Mouse (Mus musculus): ENCODE data around the gene Dcaf7. TPM values are rescaled to one million over a fixed set of nuclear protein-coding genes. Genes with fewer than 3 reads are reported as not detected.
A peak's percentile ranks its signal among the peaks of the same experiment; 100 is the strongest.

Dcaf7 gene
- polyA plus RNA-seq (2014; fragmentation: Nextera tagmentation; extraction: Ambion mirVana), result 50.5 and 51.8 TPM in 2 replicates

DNA sequence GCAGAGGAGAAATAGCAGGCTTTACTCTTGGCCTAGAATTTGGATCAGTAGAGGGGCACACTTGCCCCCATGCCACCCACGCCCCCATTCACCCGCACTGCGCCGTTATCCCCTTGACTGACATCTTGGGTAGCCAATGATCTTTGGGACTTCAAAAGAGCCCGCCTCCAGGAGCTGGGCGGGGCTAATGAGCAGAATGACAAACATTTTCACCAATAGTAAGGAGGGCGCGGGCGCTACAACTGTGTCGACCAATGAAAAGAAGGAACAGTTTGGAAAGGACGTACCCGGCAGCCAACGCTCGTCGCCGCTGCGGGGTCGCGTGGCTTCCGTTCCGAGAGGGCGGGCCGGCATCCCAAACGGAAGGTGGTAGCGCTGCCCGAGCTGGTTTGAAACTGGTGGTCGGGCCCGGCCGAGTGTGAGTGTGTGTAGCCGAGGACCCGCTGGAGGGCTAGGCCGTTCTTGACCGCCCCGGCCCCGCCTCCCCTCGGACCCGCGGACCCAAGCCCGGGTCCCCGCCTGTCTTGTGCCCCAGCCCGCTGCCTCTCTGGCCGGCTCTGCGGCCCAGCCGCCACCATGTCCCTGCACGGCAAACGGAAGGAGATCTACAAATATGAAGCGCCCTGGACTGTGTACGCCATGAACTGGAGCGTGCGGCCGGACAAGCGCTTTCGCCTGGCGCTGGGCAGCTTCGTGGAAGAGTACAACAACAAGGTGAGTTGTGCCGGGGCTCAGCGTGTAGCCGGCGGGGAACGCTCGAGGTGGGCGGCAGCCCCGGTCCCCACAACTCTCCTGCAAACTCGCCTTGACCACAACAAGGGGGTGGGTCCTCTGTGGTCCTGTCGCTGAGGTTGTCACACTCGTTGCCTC is at the start of gene Dcaf7:
Gene Dcaf7 (plus strand): TSS at position 325 of the 870 bp plus-strand sequence.
- Histone ChIP-seq H3K4me1 (ENCODE audit: control insufficient read depth, insufficient read depth, low read length) (peaks cover 11% of the 10 kb centered on the region), H3K36me3 (ENCODE audit: control insufficient read depth, insufficient read depth, low read length) (no peaks in the 10 kb centered on the region), H3K27ac (ENCODE audit: low read depth, low read length) (peak within 1 kb of the TSS; percentile 93), H3K4me2 (peak within 1 kb of the TSS; percentile 92), H3K4me3 (ENCODE audit: low read depth, low read length) (peak within 1 kb of the TSS; percentile 100), H3K9me3 (replicated peaks; ENCODE audit: control insufficient read depth, low read length) (no peaks in the 10 kb centered on the region), H3K9ac (ENCODE audit: low read depth, low read length) (peak within 1 kb of the TSS; percentile 90), H3K27me3 (ENCODE audit: control insufficient read depth, insufficient read depth, low read length) (no peaks in the 10 kb centered on the region)
- ATAC-seq (replicated peaks; ENCODE audit: insufficient number of reproducible peaks, low FRiP score, low TSS enrichment), result peak; percentile 98
- under 1% methylated on average over 64 of the region's 66 CpGs for WGBS (ENCODE audit: insufficient replicate concordance)

DNA sequence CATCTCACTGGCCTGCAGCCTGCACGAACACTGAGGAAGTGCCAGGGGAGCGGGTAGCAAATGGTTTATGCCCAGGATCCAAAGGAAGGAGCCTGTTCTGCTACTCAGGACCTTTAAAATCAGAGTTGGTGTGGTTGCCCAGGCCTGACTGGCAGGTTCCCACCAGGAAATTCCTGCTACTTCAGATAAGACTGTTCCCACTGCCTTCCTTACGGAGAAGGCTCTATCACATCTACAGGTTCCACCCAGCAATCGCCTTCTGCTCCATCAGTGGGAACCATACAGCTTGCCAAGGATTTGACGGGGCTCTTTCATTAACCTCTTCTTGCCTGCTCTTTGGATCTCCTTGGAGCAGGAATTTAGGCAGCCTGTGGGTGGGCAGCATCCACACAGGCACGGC is 49.2 kb upstream of the Dcaf7 start:
- Histone ChIP-seq H3K4me3 (ENCODE audit: low read depth, low read length) (no peak overlapping the region), H3K36me3 (ENCODE audit: control insufficient read depth, insufficient read depth, low read length) (no peaks in the 10 kb centered on the region), H3K9me3 (replicated peaks; ENCODE audit: control insufficient read depth, low read length) (no peaks in the 10 kb centered on the region), H3K27me3 (ENCODE audit: control insufficient read depth, insufficient read depth, low read length) (no peaks in the 10 kb centered on the region; the same call in 1 of the 2 replicates), H3K27ac (ENCODE audit: low read depth, low read length) (no peak overlapping the region), H3K9ac (ENCODE audit: low read depth, low read length) (no peak overlapping the region), H3K4me2 (no peak overlapping the region), H3K4me1 (ENCODE audit: control insufficient read depth, insufficient read depth, low read length) (no peaks in the 10 kb centered on the region)
- 58% methylated on average over 6 of the region's 6 CpGs for WGBS (ENCODE audit: insufficient replicate concordance)
- ATAC-seq (replicated peaks; ENCODE audit: insufficient number of reproducible peaks, low FRiP score, low TSS enrichment), result no peak

DNA sequence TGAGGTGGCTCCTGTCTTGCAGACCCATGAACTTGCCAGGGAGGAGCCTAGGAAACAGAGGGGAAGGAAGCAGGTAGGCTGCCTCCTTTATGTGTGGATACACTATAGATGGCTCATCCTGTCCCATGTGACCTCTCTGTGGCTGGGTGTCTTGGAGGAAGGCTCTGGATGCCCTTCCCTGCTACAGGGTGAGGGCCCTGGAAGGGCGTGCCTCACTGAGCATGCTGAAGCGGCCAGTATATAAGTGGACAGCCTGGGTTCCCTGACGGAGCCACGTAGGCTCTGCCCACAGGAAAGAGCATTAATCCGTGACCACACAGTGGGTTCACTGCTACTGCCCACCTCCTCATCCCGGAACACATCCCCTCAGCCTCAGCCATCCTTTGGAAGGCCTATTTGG is 47.2 kb upstream of the Dcaf7 start:
- no peaks in the 10 kb centered on the region for H3K4me1 ChIP-seq (ENCODE audit: control insufficient read depth, insufficient read depth, low read length)
- no peaks in the 10 kb centered on the region for H3K36me3 ChIP-seq (ENCODE audit: control insufficient read depth, insufficient read depth, low read length)
- no peaks in the 10 kb centered on the region; the same call in 1 of the 2 replicates for H3K27me3 ChIP-seq (ENCODE audit: control insufficient read depth, insufficient read depth, low read length)
- no peaks in the 10 kb centered on the region for H3K9me3 ChIP-seq (replicated peaks; ENCODE audit: control insufficient read depth, low read length)
- no peak for ATAC-seq (replicated peaks; ENCODE audit: insufficient number of reproducible peaks, low FRiP score, low TSS enrichment)
- WGBS (ENCODE audit: insufficient replicate concordance), result 76% methylated on average over 6 of the region's 6 CpGs
- H3K4me3 ChIP-seq (ENCODE audit: low read depth, low read length), result no peak overlapping the region
- H3K4me2 ChIP-seq, result no peak overlapping the region
- H3K27ac ChIP-seq (ENCODE audit: low read depth, low read length), result no peak overlapping the region
- no peak overlapping the region for H3K9ac ChIP-seq (ENCODE audit: low read depth, low read length)

DNA sequence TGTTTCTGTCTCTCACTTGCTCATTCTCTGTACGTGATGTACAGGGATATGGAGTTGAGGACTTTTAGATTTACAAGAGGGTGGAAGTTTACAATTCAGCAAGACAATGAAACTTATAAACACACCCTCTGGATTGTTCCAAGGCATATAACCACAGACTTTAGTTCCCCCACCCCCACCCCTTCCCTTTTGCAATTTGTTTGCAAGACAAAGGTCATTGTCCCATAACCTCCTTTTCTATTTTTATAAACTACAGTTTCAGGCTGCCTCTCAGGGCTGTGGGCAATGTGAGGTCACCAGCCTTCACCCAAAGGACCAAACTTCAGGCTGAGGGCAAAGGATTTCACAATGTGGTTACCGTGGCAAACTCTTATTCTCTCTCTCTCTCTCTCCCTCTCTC is 46.4 kb upstream of the Dcaf7 start:
- Histone ChIP-seq H3K27ac (ENCODE audit: low read depth, low read length) (no peak overlapping the region), H3K9me3 (replicated peaks; ENCODE audit: control insufficient read depth, low read length) (no peaks in the 10 kb centered on the region), H3K27me3 (ENCODE audit: control insufficient read depth, insufficient read depth, low read length) (no peaks in the 10 kb centered on the region; the same call in 1 of the 2 replicates), H3K4me3 (ENCODE audit: low read depth, low read length) (no peak overlapping the region), H3K9ac (ENCODE audit: low read depth, low read length) (no peak overlapping the region), H3K4me2 (no peak overlapping the region), H3K36me3 (ENCODE audit: control insufficient read depth, insufficient read depth, low read length) (no peaks in the 10 kb centered on the region), H3K4me1 (ENCODE audit: control insufficient read depth, insufficient read depth, low read length) (no peaks in the 10 kb centered on the region)
- WGBS (ENCODE audit: insufficient replicate concordance), result 56% methylated on average over 2 of the region's 2 CpGs
- no peak for ATAC-seq (replicated peaks; ENCODE audit: insufficient number of reproducible peaks, low FRiP score, low TSS enrichment)

DNA sequence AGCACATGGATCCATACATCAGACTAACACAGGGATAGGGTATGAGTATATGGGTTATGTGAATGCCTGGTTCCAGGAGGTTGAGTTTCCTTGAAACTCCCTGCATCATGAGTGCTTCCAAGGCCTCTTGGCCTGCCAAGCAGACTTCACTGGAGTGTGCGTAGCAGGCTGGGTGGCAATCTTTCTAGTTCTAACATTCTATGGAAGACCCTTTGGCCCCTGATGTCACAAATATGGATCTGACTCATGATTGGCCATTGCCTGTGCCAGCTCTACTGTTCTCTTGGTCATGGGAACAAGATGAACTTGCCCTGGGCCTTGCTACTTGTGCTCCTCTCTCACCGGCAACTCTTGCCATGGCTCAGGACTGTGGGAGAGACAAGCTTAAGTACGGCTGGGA is 42.3 kb upstream of the Dcaf7 start, which contains the start of gene Ace3:
Gene Ace3 (plus strand): TSS at position 301 of the 400 bp plus-strand sequence.
- Histone ChIP-seq H3K4me1 (ENCODE audit: control insufficient read depth, insufficient read depth, low read length) (no peaks in the 10 kb centered on the region), H3K4me2 (no peak within 1 kb of the TSS), H3K9me3 (replicated peaks; ENCODE audit: control insufficient read depth, low read length) (no peaks in the 10 kb centered on the region), H3K4me3 (ENCODE audit: low read depth, low read length) (no peak within 1 kb of the TSS), H3K27me3 (ENCODE audit: control insufficient read depth, insufficient read depth, low read length) (no peaks in the 10 kb centered on the region; the same call in 1 of the 2 replicates), H3K9ac (ENCODE audit: low read depth, low read length) (no peak within 1 kb of the TSS), H3K36me3 (ENCODE audit: control insufficient read depth, insufficient read depth, low read length) (no peaks in the 10 kb centered on the region), H3K27ac (ENCODE audit: low read depth, low read length) (no peak within 1 kb of the TSS)
- no peak for ATAC-seq (replicated peaks; ENCODE audit: insufficient number of reproducible peaks, low FRiP score, low TSS enrichment)
- WGBS (ENCODE audit: insufficient replicate concordance), result 87% methylated on average over 3 of the region's 3 CpGs

DNA sequence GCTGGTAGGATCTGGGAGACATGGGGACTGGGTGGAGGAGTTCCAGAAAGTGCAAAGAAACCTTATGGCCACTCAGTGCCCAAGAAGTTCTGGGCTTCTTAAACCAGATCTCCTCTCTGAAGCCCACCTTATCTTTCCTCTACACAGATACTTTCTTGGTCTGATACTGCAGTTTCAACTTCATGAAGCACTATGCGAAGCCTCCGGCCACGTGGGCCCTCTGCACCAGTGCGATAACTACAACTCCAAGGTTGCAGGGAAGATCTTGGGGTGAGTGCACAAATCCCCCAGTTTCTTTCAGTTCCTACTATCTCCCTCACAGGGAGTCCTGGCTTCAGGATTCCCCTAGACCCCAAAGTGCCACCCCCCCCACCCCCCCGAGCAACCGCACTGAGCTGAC is 36.6 kb upstream of the Dcaf7 start:
- H3K9ac ChIP-seq (ENCODE audit: low read depth, low read length), result no peak overlapping the region
- no peak overlapping the region for H3K27ac ChIP-seq (ENCODE audit: low read depth, low read length)
- no peaks in the 10 kb centered on the region for H3K9me3 ChIP-seq (replicated peaks; ENCODE audit: control insufficient read depth, low read length)
- peaks cover 4% of the 10 kb centered on the region; the same call in 1 of the 2 replicates for H3K27me3 ChIP-seq (ENCODE audit: control insufficient read depth, insufficient read depth, low read length)
- no peaks in the 10 kb centered on the region for H3K36me3 ChIP-seq (ENCODE audit: control insufficient read depth, insufficient read depth, low read length)
- H3K4me1 ChIP-seq (ENCODE audit: control insufficient read depth, insufficient read depth, low read length), result no peaks in the 10 kb centered on the region
- ATAC-seq (replicated peaks; ENCODE audit: insufficient number of reproducible peaks, low FRiP score, low TSS enrichment), result no peak
- WGBS (ENCODE audit: insufficient replicate concordance), result 89% methylated on average over 6 of the region's 6 CpGs
- no peak overlapping the region for H3K4me3 ChIP-seq (ENCODE audit: low read depth, low read length)
- no peak overlapping the region for H3K4me2 ChIP-seq

DNA sequence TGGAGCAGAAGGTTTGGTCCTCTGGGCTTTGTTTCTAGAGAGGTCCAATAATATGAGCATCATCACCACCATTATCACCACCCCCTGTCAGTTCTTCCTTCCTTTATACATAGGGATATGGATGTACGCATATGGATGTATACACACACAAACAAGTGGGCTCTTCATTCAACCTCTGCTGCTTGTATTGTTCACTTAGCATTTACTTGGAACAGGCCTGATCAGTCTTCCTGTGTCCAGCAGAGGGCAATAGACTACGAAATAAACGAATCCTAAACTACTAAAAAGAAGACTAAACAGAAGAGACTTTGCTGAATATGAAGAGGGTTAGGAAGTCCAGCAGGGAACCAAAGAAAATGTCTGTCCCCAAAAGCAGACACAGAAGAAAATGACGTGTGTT is 35.0 kb upstream of the Dcaf7 start:
- WGBS (ENCODE audit: insufficient replicate concordance), result 47% methylated on average over 4 of the region's 4 CpGs
- Histone ChIP-seq H3K27me3 (ENCODE audit: control insufficient read depth, insufficient read depth, low read length) (peaks cover 4% of the 10 kb centered on the region; the same call in 1 of the 2 replicates), H3K27ac (ENCODE audit: low read depth, low read length) (no peak overlapping the region), H3K4me1 (ENCODE audit: control insufficient read depth, insufficient read depth, low read length) (no peaks in the 10 kb centered on the region), H3K9me3 (replicated peaks; ENCODE audit: control insufficient read depth, low read length) (no peaks in the 10 kb centered on the region), H3K9ac (ENCODE audit: low read depth, low read length) (no peak overlapping the region), H3K36me3 (ENCODE audit: control insufficient read depth, insufficient read depth, low read length) (no peaks in the 10 kb centered on the region), H3K4me3 (ENCODE audit: low read depth, low read length) (no peak overlapping the region), H3K4me2 (no peak overlapping the region)
- ATAC-seq (replicated peaks; ENCODE audit: insufficient number of reproducible peaks, low FRiP score, low TSS enrichment), result no peak

DNA sequence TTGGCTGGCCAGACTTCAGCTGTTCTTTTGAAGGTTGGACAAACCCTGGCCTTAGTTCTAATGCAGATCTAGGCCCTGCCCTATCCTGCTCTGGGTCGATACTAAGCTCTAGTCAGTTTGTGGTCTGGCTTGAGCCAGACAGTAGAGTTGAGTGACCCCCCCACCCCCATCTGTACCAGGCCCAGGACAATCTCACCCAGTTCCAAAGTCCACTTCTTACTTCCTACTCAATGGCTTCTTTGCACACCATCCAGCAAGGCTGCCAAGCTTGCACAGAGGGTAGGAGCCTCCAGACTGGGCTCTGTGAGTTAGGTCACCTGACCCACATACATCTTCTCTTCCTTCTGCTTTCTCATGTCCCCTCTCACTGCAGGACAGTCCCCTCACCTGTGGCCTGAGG is 32.1 kb upstream of the Dcaf7 start:
- Histone ChIP-seq H3K9me3 (replicated peaks; ENCODE audit: control insufficient read depth, low read length) (no peaks in the 10 kb centered on the region), H3K9ac (ENCODE audit: low read depth, low read length) (no peak overlapping the region), H3K27ac (ENCODE audit: low read depth, low read length) (no peak overlapping the region), H3K4me2 (no peak overlapping the region), H3K4me3 (ENCODE audit: low read depth, low read length) (no peak overlapping the region), H3K4me1 (ENCODE audit: control insufficient read depth, insufficient read depth, low read length) (no peaks in the 10 kb centered on the region), H3K27me3 (ENCODE audit: control insufficient read depth, insufficient read depth, low read length) (peaks cover 16% of the 10 kb centered on the region), H3K36me3 (ENCODE audit: control insufficient read depth, insufficient read depth, low read length) (no peaks in the 10 kb centered on the region)
- WGBS (ENCODE audit: insufficient replicate concordance), result 89% methylated on average over 1 of the region's 1 CpGs
- no peak for ATAC-seq (replicated peaks; ENCODE audit: insufficient number of reproducible peaks, low FRiP score, low TSS enrichment)

Measured in heart, embryonic 11.5 days (tissue).